Mouse (Mus musculus) cerebellum, adult 2 months (tissue): ENCODE measurements around the gene Astn1.

ENCODE experiments used
- CTCF ChIP-seq: fragments of 200-500 bp; IDR thresholded peaks from 2 replicates; pipeline ENCODE4 v1.5.1; 2011; ENCODE audit warnings: low read depth, mild to moderate bottlenecking, control low read depth, low read length, moderate library complexity, borderline replicate concordance; ENCODE audit not compliant: insufficient read depth
- POLR2A ChIP-seq: fragments of 200-500 bp; IDR thresholded peaks from 2 replicates; pipeline ENCODE4 v1.6.1; 2011; ENCODE audit warnings: low read length, control low read depth, borderline replicate concordance; ENCODE audit not compliant: insufficient read depth

DNA sequence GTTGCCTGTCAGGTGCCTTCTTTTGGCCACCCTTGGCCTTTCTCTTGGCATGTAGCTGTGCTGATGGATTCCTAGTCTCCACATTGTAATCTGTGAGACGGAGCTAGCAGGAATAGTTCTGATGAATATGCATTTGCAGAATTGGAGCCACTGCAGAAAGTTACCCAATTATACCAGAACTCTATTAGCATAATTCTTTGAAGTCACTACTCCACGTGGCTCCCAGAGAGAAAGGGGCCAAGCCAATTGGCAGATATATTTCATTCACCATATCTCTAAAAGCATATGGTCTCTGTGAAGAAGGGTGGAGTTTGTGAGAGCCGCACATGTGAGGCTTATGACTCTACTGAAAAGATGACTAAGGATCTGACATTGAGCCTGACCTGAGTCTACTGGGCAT lies 226.8 kb downstream of the Astn1 start:
- TF ChIP-seq POLR2A = no peak
- TF ChIP-seq CTCF = no peak
